Mouse (Mus musculus) stomach, embryonic 14.5 days (tissue): ENCODE measurements around the gene Gm21830. TPM values are rescaled to one million over a fixed set of nuclear protein-coding genes. Genes with fewer than 3 reads are reported as not detected.
"Not testable (repeated sequence)": the region's sequence is repeated elsewhere in the genome, so short reads cannot be mapped to it uniquely, and the experiment has no call there.

Experiments used
- ATAC-seq: fragments of 200-750 bp; cut with Nextera tagmentation; 2 replicates; pipeline ENCODE4 v1.8.0; 2017; ENCODE audit warnings: low read depth, moderate TSS enrichment; ENCODE audit not compliant: insufficient number of reproducible peaks, insufficient read depth, low FRiP score
- H3K27ac ChIP-seq: fragments of 300-500 bp; sonication (generic); 2 replicates; pipeline ENCODE4 v1.5.1; 2014; ENCODE audit warnings: mild to moderate bottlenecking, low read length, moderate library complexity, mixed read lengths
- H3K27me3 ChIP-seq: fragments of 300-500 bp; sonication (generic); 2 replicates; pipeline ENCODE4 v1.6.1; 2014; ENCODE audit warnings: low read length, control low read depth, mixed read lengths; ENCODE audit not compliant: control insufficient read depth, insufficient read depth
- H3K36me3 ChIP-seq: fragments of 300-500 bp; sonication (generic); 2 replicates; pipeline ENCODE4 v1.6.1; 2014; ENCODE audit warnings: mild to moderate bottlenecking, control low read depth, low read length, moderate library complexity, mixed read lengths; ENCODE audit not compliant: control insufficient read depth, insufficient read depth
- H3K4me1 ChIP-seq: fragments of 300-500 bp; sonication (generic); 2 replicates; pipeline ENCODE4 v1.6.1; 2014; ENCODE audit warnings: low read length, control low read depth, mixed read lengths; ENCODE audit not compliant: control insufficient read depth, insufficient read depth
- H3K4me2 ChIP-seq: fragments of 300-500 bp; sonication (generic); replicated peaks from 2 replicates; pipeline ENCODE4 v1.6.1; 2014; ENCODE audit warnings: low read depth, low read length, control low read depth
- H3K4me3 ChIP-seq: fragments of 300-500 bp; sonication (generic); 2 replicates; pipeline ENCODE4 v1.5.1; 2014; ENCODE audit warnings: low read depth, low read length, control low read depth
- H3K9ac ChIP-seq: fragments of 300-500 bp; sonication (generic); replicated peaks from 2 replicates; pipeline ENCODE4 v1.6.1; 2014; ENCODE audit warnings: low read depth, mild to moderate bottlenecking, control low read depth, low read length, moderate library complexity, mixed read lengths
- H3K9me3 ChIP-seq: fragments of 300-500 bp; sonication (generic); 2 replicates; pipeline ENCODE4 v1.6.1; 2016; ENCODE audit warnings: low read depth, low read length, control low read depth; ENCODE audit not compliant: control insufficient read depth
- WGBS: fragments of 180-500 bp; shearing (Covaris S2); extraction: QIAGEN DNeasy Blood & Tissue Kit; methylation state at CpG from one replicate; pipeline ENCODE4 v1.1.7; 2014; 5-methylcytosine and 5-hydroxymethylcytosine counted together
- polyA plus RNA-seq: library from polyadenylated mRNA; unstranded; fragments of >200 nt; fragmentation: Nextera tagmentation; extraction: Ambion mirVana; gene quantifications from 2 replicates; pipeline ENCODE4 v1.2.1, GENCODE M21; 2014

The Gm21830 gene
- not detected in 2 replicates for polyA plus RNA-seq

DNA sequence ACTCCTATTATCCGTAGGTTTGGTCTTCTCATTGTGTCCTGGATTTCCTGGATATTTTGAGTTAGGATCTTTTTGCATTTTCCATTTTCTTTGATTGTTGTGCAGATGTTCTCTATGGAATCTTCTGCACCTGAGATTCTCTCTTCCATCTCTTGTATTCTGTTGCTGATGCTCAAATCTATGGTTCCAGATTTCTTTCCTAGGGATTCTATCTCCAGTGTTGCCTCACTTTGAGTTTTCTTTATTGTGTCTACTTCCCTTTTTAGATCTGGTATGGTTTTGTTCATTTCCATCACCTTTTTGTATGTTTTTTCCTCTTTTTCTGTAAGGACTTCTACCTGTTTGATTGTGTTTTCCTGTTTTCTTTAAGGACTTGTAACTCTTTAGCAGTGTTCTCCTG is at the start of gene Gm21830:
Gene Gm21830, plus strand, starts transcription at position 301 of the 400 bp plus-strand sequence.
- H3K27me3 ChIP-seq, H3K9me3 ChIP-seq, ATAC-seq, H3K4me2 ChIP-seq, H3K9ac ChIP-seq, H3K4me3 ChIP-seq, H3K4me1 ChIP-seq, H3K27ac ChIP-seq, H3K36me3 ChIP-seq: not testable (repeated sequence)
- no CpG with 5 or more reads among the region's 1 CpGs for WGBS

DNA sequence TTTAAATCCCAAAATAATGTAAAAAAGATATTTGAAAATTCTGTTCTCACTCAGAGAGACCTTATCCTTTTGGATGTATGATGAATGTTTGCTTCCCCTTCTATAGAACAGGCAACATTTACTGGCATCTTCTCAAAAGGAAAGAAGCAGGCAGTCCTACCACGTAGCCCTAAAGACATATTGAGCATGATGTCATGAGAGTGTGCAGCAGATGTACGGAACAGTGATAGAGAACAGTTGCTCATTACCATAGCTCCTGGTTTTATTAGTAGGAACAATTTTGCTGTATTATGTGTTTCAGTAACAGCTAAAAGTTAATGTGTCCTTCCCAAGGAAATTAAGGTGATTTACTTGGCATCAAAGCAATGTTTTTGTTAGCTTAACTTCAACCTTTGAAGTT is 49.0 kb upstream of the Gm21830 start:
- 75% methylated on average over 2 of the region's 2 CpGs for WGBS
- no peaks in the 10 kb centered on the region for H3K9me3 ChIP-seq
- H3K4me1 ChIP-seq, result no peaks in the 10 kb centered on the region
- no peak overlapping the region for H3K9ac ChIP-seq
- no peak overlapping the region for H3K4me2 ChIP-seq
- H3K27me3 ChIP-seq, result no peaks in the 10 kb centered on the region
- no peak overlapping the region for H3K27ac ChIP-seq
- no peaks in the 10 kb centered on the region for H3K36me3 ChIP-seq
- H3K4me3 ChIP-seq, result no peak overlapping the region
- no peak for ATAC-seq

- no peak overlapping the region for H3K4me2 ChIP-seq
These were observed 35.0 kb upstream of the Gm21830 start for GRCm38 (mm10) chr2:67378504-67378903.

GRCm38 (mm10) chr2:67420853-67421252 is 7.3 kb downstream of the Gm21830 start:
- Histone ChIP-seq H3K9ac (no peak overlapping the region), H3K4me1 (no peaks in the 10 kb centered on the region), H3K36me3 (no peaks in the 10 kb centered on the region), H3K9me3 (no peaks in the 10 kb centered on the region), H3K27ac (no peak overlapping the region), H3K4me2 (no peak overlapping the region), H3K27me3 (no peaks in the 10 kb centered on the region), H3K4me3 (no peak overlapping the region)
- no peak for ATAC-seq

More at GRCm38 (mm10) chr2:67378504-67378903, 35.0 kb upstream of the Gm21830 start:
- no peak for ATAC-seq
- Histone ChIP-seq H3K9ac (no peak overlapping the region), H3K4me1 (no peaks in the 10 kb centered on the region), H3K36me3 (no peaks in the 10 kb centered on the region), H3K4me3 (no peak overlapping the region), H3K9me3 (no peaks in the 10 kb centered on the region), H3K27me3 (no peaks in the 10 kb centered on the region), H3K27ac (no peak overlapping the region)
- WGBS, result 61% methylated on average over 3 of the region's 3 CpGs

- no peak for ATAC-seq
- WGBS, result 87% methylated on average over 1 of the region's 1 CpGs
- H3K9me3 ChIP-seq, result no peaks in the 10 kb centered on the region
These were observed 9.3 kb downstream of the Gm21830 start for GRCm38 (mm10) chr2:67422799-67423198.

GRCm38 (mm10) chr2:67433081-67433480 is 19.6 kb downstream of the Gm21830 start, which contains the start of gene Gm26727:
TSS of gene Gm26727 (minus strand) at chr2:67433181.
- WGBS, result 55% methylated on average over 2 of the region's 2 CpGs
- Histone ChIP-seq H3K4me1 (no peaks in the 10 kb centered on the region), H3K4me3 (no peak within 1 kb of the TSS), H3K27me3 (no peaks in the 10 kb centered on the region), H3K9ac (no peak within 1 kb of the TSS), H3K4me2 (no peak within 1 kb of the TSS), H3K9me3 (no peaks in the 10 kb centered on the region), H3K36me3 (no peaks in the 10 kb centered on the region), H3K27ac (no peak within 1 kb of the TSS)
- no peak for ATAC-seq

More at GRCm38 (mm10) chr2:67422799-67423198, 9.3 kb downstream of the Gm21830 start:
- no peaks in the 10 kb centered on the region for H3K4me1 ChIP-seq
- H3K4me3 ChIP-seq, result no peak overlapping the region
- no peak overlapping the region for H3K9ac ChIP-seq
- H3K36me3 ChIP-seq, result no peaks in the 10 kb centered on the region
- H3K4me2 ChIP-seq, result no peak overlapping the region
- H3K27me3 ChIP-seq, result no peaks in the 10 kb centered on the region
- no peak overlapping the region for H3K27ac ChIP-seq

- no peak for ATAC-seq
- 74% methylated on average over 8 of the region's 8 CpGs for WGBS
- Histone ChIP-seq H3K27me3 (no peaks in the 10 kb centered on the region), H3K9me3 (no peaks in the 10 kb centered on the region), H3K4me2 (no peak overlapping the region), H3K27ac (no peak overlapping the region), H3K4me1 (no peaks in the 10 kb centered on the region), H3K36me3 (no peaks in the 10 kb centered on the region), H3K9ac (no peak overlapping the region), H3K4me3 (no peak overlapping the region)
These were observed 24.8 kb downstream of the Gm21830 start for GRCm38 (mm10) chr2:67438309-67438708.

DNA sequence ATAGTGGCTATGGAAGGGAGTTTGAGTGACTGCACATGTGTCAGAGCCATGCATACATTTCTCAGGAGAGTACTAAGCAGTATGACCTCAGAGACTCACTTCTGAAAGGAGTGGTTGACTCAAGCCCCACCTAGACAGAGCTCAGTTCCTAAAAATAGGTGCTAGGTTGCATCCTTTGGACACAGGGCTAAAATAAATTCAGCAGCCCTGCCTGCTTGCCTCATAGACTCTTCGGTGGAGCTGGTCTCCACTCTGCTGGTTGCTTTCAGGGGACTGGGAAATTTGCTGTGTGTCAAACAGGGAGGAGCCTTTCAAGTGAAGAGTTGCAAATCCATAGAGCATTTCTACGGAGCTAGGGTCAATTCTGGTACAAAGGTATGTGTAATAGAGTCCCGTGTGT is 32.3 kb downstream of the Gm21830 start, which contains the start of gene Xirp2:
Gene Xirp2, plus strand, starts transcription at position 223 of the 400 bp plus-strand sequence.
- no peaks in the 10 kb centered on the region for H3K4me1 ChIP-seq
- no peak within 1 kb of the TSS for H3K9ac ChIP-seq
- no peak within 1 kb of the TSS for H3K4me2 ChIP-seq
- H3K4me3 ChIP-seq, result no peak within 1 kb of the TSS
- no peaks in the 10 kb centered on the region for H3K36me3 ChIP-seq
- no peaks in the 10 kb centered on the region for H3K9me3 ChIP-seq
- 66% methylated on average over 3 of the region's 3 CpGs for WGBS
- H3K27me3 ChIP-seq, result no peaks in the 10 kb centered on the region
- no peak within 1 kb of the TSS for H3K27ac ChIP-seq
- ATAC-seq, result no peak

GRCm38 (mm10) chr2:67446772-67447171 is 33.2 kb downstream of the Gm21830 start:
- H3K9me3 ChIP-seq, result no peaks in the 10 kb centered on the region
- no peak overlapping the region for H3K27ac ChIP-seq
- H3K4me2 ChIP-seq, result no peak overlapping the region
- no peak for ATAC-seq
- H3K4me3 ChIP-seq, result no peak overlapping the region
- 54% methylated on average over 1 of the region's 1 CpGs for WGBS
- no peaks in the 10 kb centered on the region for H3K27me3 ChIP-seq
- H3K36me3 ChIP-seq, result no peaks in the 10 kb centered on the region
- H3K4me1 ChIP-seq, result no peaks in the 10 kb centered on the region
- no peak overlapping the region for H3K9ac ChIP-seq
